Mouse (Mus musculus) CH12.LX (cell line): ENCODE data around the gene Iqch.

Source experiments
- CTCF ChIP-seq, 2 experiments: IDR thresholded peaks in 1 of 2; conservative IDR thresholded peaks in 1 of 2; 2 replicates each; pipeline ENCODE4 v1.5.1; 2011 to 2012; ENCODE audit warnings: low read depth in 2 of 2, low read length in 2 of 2, improper control_type of control experiment in 1 of 2, inconsistent platforms in 1 of 2, mild to moderate bottlenecking in 1 of 2, moderate library complexity in 1 of 2
- ELF1 ChIP-seq: IDR thresholded peaks from 2 replicates; pipeline ENCODE4 v1.6.1; 2014; ENCODE audit warnings: low read depth, mild to moderate bottlenecking, inconsistent platforms, low read length, improper control_type of control experiment
- EP300 ChIP-seq: IDR thresholded peaks from 2 replicates; pipeline ENCODE4 v1.6.1; 2011; ENCODE audit warnings: low read length, improper control_type of control experiment
- HCFC1 ChIP-seq: IDR thresholded peaks from 2 replicates; pipeline ENCODE4 v1.6.1; 2012; ENCODE audit warnings: low read depth, mild to moderate bottlenecking, inconsistent platforms, low read length, improper control_type of control experiment
- JUN ChIP-seq: IDR thresholded peaks from 2 replicates; pipeline ENCODE4 v1.6.1; 2011; ENCODE audit warnings: low read depth, mild to moderate bottlenecking, low read length, improper control_type of control experiment, moderate library complexity; ENCODE audit not compliant: insufficient read depth
- MEF2A ChIP-seq: IDR thresholded peaks from 2 replicates; pipeline ENCODE4 v1.6.1; 2014; ENCODE audit warnings: low read depth, mild to moderate bottlenecking, inconsistent platforms, low read length, improper control_type of control experiment, borderline replicate concordance
- POLR2A ChIP-seq: IDR thresholded peaks from 2 replicates; pipeline ENCODE4 v1.6.1; 2011; ENCODE audit warnings: low read depth, mild to moderate bottlenecking, improper control_type of control experiment, low read length
- UBTF ChIP-seq: IDR thresholded peaks from 2 replicates; pipeline ENCODE4 v1.6.1; 2012; ENCODE audit warnings: low read depth, mild to moderate bottlenecking, inconsistent platforms, low read length, improper control_type of control experiment, moderate library complexity
- USF1 ChIP-seq: IDR thresholded peaks from 2 replicates; pipeline ENCODE4 v1.6.1; 2014; ENCODE audit warnings: low read depth, mild to moderate bottlenecking, inconsistent platforms, low read length, improper control_type of control experiment
- USF2 ChIP-seq: conservative IDR thresholded peaks from 2 replicates; pipeline ENCODE4 v1.6.1; 2011; ENCODE audit warnings: low read depth, low read length, improper control_type of control experiment

GRCm38 (mm10) chr9:63581778-63582177, 20.5 kb downstream of the Iqch start:
- TF ChIP-seq POLR2A (no peak), HCFC1 (no peak), USF1 (no peak), ELF1 (no peak), UBTF (no peak), EP300 (no peak), CTCF (conservative IDR thresholded peaks at IDR 0.05 in 1 of 2, IDR thresholded peaks at IDR 0.05 in 1 of 2; ENCODE audit: low read depth in 2 of 2, low read length in 2 of 2) (no peak), MEF2A (no peak), USF2 (no peak), JUN (no peak)
